Mouse (Mus musculus) limb, embryonic 12.5 days (tissue): ENCODE measurements around the gene Bet1. TPM values are rescaled to one million over a fixed set of nuclear protein-coding genes. Genes with fewer than 3 reads are reported as not detected.

ENCODE experiments used
- ATAC-seq: fragments of 200-750 bp; cut with Nextera tagmentation; 2 replicates; pipeline ENCODE4 v1.8.0; 2017; ENCODE audit warnings: low read depth, moderate TSS enrichment; ENCODE audit not compliant: insufficient number of reproducible peaks, insufficient read depth, low FRiP score, low TSS enrichment
- H3K27ac ChIP-seq: fragments of 300-500 bp; sonication (generic); 2 replicates; pipeline ENCODE4 v1.5.1; 2016; ENCODE audit warnings: mild to moderate bottlenecking, moderate library complexity
- H3K27me3 ChIP-seq: fragments of 300-500 bp; sonication (generic); 2 replicates; pipeline ENCODE4 v1.6.1; 2016; ENCODE audit warnings: mild to moderate bottlenecking, moderate library complexity
- H3K36me3 ChIP-seq: fragments of 300-500 bp; sonication (generic); 2 replicates; pipeline ENCODE4 v1.6.1; 2016; ENCODE audit warnings: mild to moderate bottlenecking, moderate library complexity
- H3K4me1 ChIP-seq: fragments of 300-500 bp; sonication (generic); replicated peaks from 2 replicates; pipeline ENCODE4 v1.6.1; 2016
- H3K4me2 ChIP-seq: fragments of 300-500 bp; sonication (generic); 2 replicates; pipeline ENCODE4 v1.6.1; 2016; ENCODE audit warnings: mild to moderate bottlenecking, moderate library complexity
- H3K4me3 ChIP-seq: fragments of 300-500 bp; sonication (generic); replicated peaks from 2 replicates; pipeline ENCODE4 v1.5.1; 2016; ENCODE audit warnings: mild to moderate bottlenecking
- H3K9ac ChIP-seq: fragments of 300-500 bp; sonication (generic); replicated peaks from 2 replicates; pipeline ENCODE4 v1.6.1; 2016; ENCODE audit warnings: mild to moderate bottlenecking, moderate library complexity
- H3K9me3 ChIP-seq: fragments of 300-500 bp; sonication (generic); 2 replicates; pipeline ENCODE4 v1.6.1; 2016; ENCODE audit warnings: mild to moderate bottlenecking, moderate library complexity
- WGBS: fragments of 180-500 bp; shearing (Covaris S2); methylation state at CpG from one replicate; pipeline ENCODE4 v1.1.7; 2016; 5-methylcytosine and 5-hydroxymethylcytosine counted together
- polyA plus RNA-seq: library from polyadenylated mRNA; unstranded; fragments of >200 nt; fragmentation: Nextera tagmentation; extraction: Ambion mirVana; gene quantifications from 2 replicates; pipeline ENCODE4 v1.2.1, GENCODE M21; 2016

Gene Bet1
- polyA plus RNA-seq = 72.0 and 76.9 TPM in 2 replicates

- Histone ChIP-seq H3K4me3 (peak within 1 kb of the TSS; percentile 71), H3K27me3 (no peaks in the 10 kb centered on the region), H3K4me2 (peak within 1 kb of the TSS; percentile 64), H3K9ac (peak within 1 kb of the TSS; percentile 75), H3K36me3 (no peaks in the 10 kb centered on the region), H3K4me1 (peaks cover 3% of the 10 kb centered on the region; the same call in 1 of the 2 replicates), H3K9me3 (no peaks in the 10 kb centered on the region), H3K27ac (0 out of 2 replicates have a peak within 1 kb of the TSS, but pooled peaks have one; percentile 53)
- WGBS = 2% methylated on average over 24 of the region's 24 CpGs
- ATAC-seq = peak; percentile 100
These were observed at the start of gene Bet1 for GRCm38 (mm10) chr6:4086663-4087454. Gene Bet1 (minus strand): TSS chr6:4086972.

GRCm38 (mm10) chr6:4132239-4132638, 45.5 kb upstream of the Bet1 start:
- no peak for ATAC-seq
- Histone ChIP-seq H3K4me3 (no peak overlapping the region), H3K4me2 (no peak overlapping the region), H3K9me3 (no peaks in the 10 kb centered on the region), H3K36me3 (no peaks in the 10 kb centered on the region), H3K4me1 (no peaks in the 10 kb centered on the region), H3K27ac (no peak overlapping the region), H3K27me3 (no peaks in the 10 kb centered on the region), H3K9ac (no peak overlapping the region)
- 81% methylated on average over 7 of the region's 7 CpGs for WGBS

GRCm38 (mm10) chr6:4131149-4131548, 44.4 kb upstream of the Bet1 start:
- no peaks in the 10 kb centered on the region for H3K9me3 ChIP-seq
- no peak overlapping the region for H3K4me2 ChIP-seq
- no peak overlapping the region for H3K4me3 ChIP-seq
- ATAC-seq = no peak
- no peak overlapping the region for H3K27ac ChIP-seq
- H3K4me1 ChIP-seq = no peaks in the 10 kb centered on the region
- no peaks in the 10 kb centered on the region for H3K27me3 ChIP-seq
- 45% methylated on average over 2 of the region's 2 CpGs for WGBS
- no peak overlapping the region for H3K9ac ChIP-seq
- no peaks in the 10 kb centered on the region for H3K36me3 ChIP-seq

GRCm38 (mm10) chr6:4118611-4119010, 31.8 kb upstream of the Bet1 start:
- Histone ChIP-seq H3K4me2 (no peak overlapping the region), H3K36me3 (no peaks in the 10 kb centered on the region), H3K9me3 (no peaks in the 10 kb centered on the region), H3K9ac (no peak overlapping the region), H3K27ac (no peak overlapping the region), H3K27me3 (no peaks in the 10 kb centered on the region), H3K4me3 (no peak overlapping the region), H3K4me1 (no peaks in the 10 kb centered on the region)
- 73% methylated on average over 1 of the region's 1 CpGs for WGBS
- no peak for ATAC-seq

GRCm38 (mm10) chr6:4090423-4090822, 3.7 kb upstream of the Bet1 start:
- no peak overlapping the region for H3K9ac ChIP-seq
- no peak overlapping the region for H3K27ac ChIP-seq
- ATAC-seq = no peak
- H3K36me3 ChIP-seq = no peaks in the 10 kb centered on the region
- H3K4me3 ChIP-seq = no peak overlapping the region
- H3K9me3 ChIP-seq = no peaks in the 10 kb centered on the region
- peaks cover 3% of the 10 kb centered on the region; the same call in 1 of the 2 replicates for H3K4me1 ChIP-seq
- WGBS = 88% methylated on average over 2 of the region's 2 CpGs
- H3K27me3 ChIP-seq = no peaks in the 10 kb centered on the region
- H3K4me2 ChIP-seq = no peak overlapping the region

GRCm38 (mm10) chr6:4072281-4072680, 14.5 kb downstream of the Bet1 start:
- H3K4me3 ChIP-seq = no peak overlapping the region
- no peak overlapping the region for H3K9ac ChIP-seq
- H3K9me3 ChIP-seq = no peaks in the 10 kb centered on the region
- no peak for ATAC-seq
- no peak overlapping the region for H3K4me2 ChIP-seq
- no peaks in the 10 kb centered on the region; the same call in 1 of the 2 replicates for H3K36me3 ChIP-seq
- WGBS = 86% methylated on average over 6 of the region's 6 CpGs
- no peak overlapping the region for H3K27ac ChIP-seq
- no peaks in the 10 kb centered on the region for H3K27me3 ChIP-seq
- H3K4me1 ChIP-seq = no peaks in the 10 kb centered on the region

GRCm38 (mm10) chr6:4069714-4070113, 17.1 kb downstream of the Bet1 start:
- H3K27me3 ChIP-seq = no peaks in the 10 kb centered on the region
- no peak overlapping the region for H3K9ac ChIP-seq
- H3K27ac ChIP-seq = no peak overlapping the region
- H3K36me3 ChIP-seq = no peaks in the 10 kb centered on the region
- no peaks in the 10 kb centered on the region for H3K4me1 ChIP-seq
- H3K4me2 ChIP-seq = no peak overlapping the region
- no peaks in the 10 kb centered on the region for H3K9me3 ChIP-seq
- no peak overlapping the region for H3K4me3 ChIP-seq
- no peak for ATAC-seq

GRCm38 (mm10) chr6:4054387-4054786, 32.4 kb downstream of the Bet1 start:
- ATAC-seq = no peak
- Histone ChIP-seq H3K27me3 (no peaks in the 10 kb centered on the region), H3K4me1 (no peaks in the 10 kb centered on the region), H3K9me3 (no peaks in the 10 kb centered on the region), H3K4me2 (no peak overlapping the region), H3K27ac (no peak overlapping the region), H3K4me3 (no peak overlapping the region), H3K36me3 (no peaks in the 10 kb centered on the region), H3K9ac (no peak overlapping the region)
- WGBS = 90% methylated on average over 4 of the region's 4 CpGs

- 76% methylated on average over 1 of the region's 1 CpGs for WGBS
- no peak for ATAC-seq
- no peak overlapping the region for H3K4me3 ChIP-seq
These were observed 33.9 kb downstream of the Bet1 start for GRCm38 (mm10) chr6:4052843-4053242.

GRCm38 (mm10) chr6:4047200-4047599, 39.6 kb downstream of the Bet1 start:
- Histone ChIP-seq H3K36me3 (no peaks in the 10 kb centered on the region), H3K9me3 (no peaks in the 10 kb centered on the region), H3K27me3 (no peaks in the 10 kb centered on the region), H3K4me1 (no peaks in the 10 kb centered on the region), H3K4me3 (no peak overlapping the region), H3K4me2 (no peak overlapping the region), H3K9ac (no peak overlapping the region), H3K27ac (no peak overlapping the region)
- 89% methylated on average over 1 of the region's 1 CpGs for WGBS
- no peak for ATAC-seq

More at GRCm38 (mm10) chr6:4052843-4053242, 33.9 kb downstream of the Bet1 start:
- Histone ChIP-seq H3K9me3 (no peaks in the 10 kb centered on the region), H3K4me1 (no peaks in the 10 kb centered on the region), H3K4me2 (no peak overlapping the region), H3K27ac (no peak overlapping the region), H3K27me3 (no peaks in the 10 kb centered on the region), H3K9ac (no peak overlapping the region), H3K36me3 (no peaks in the 10 kb centered on the region)

GRCm38 (mm10) chr6:4041821-4042220, 45.0 kb downstream of the Bet1 start:
- Histone ChIP-seq H3K4me2 (no peak overlapping the region), H3K9me3 (no peaks in the 10 kb centered on the region), H3K27me3 (no peaks in the 10 kb centered on the region), H3K4me3 (no peak overlapping the region), H3K9ac (no peak overlapping the region), H3K36me3 (no peaks in the 10 kb centered on the region), H3K4me1 (no peaks in the 10 kb centered on the region), H3K27ac (no peak overlapping the region)
- 89% methylated on average over 1 of the region's 1 CpGs for WGBS
- no peak for ATAC-seq

GRCm38 (mm10) chr6:4030956-4031355, 55.8 kb downstream of the Bet1 start:
- no peaks in the 10 kb centered on the region for H3K27me3 ChIP-seq
- H3K9ac ChIP-seq = no peak overlapping the region
- H3K4me1 ChIP-seq = no peaks in the 10 kb centered on the region
- no peak overlapping the region for H3K4me3 ChIP-seq
- no peaks in the 10 kb centered on the region for H3K36me3 ChIP-seq
- H3K9me3 ChIP-seq = no peaks in the 10 kb centered on the region
- no peak for ATAC-seq
- H3K27ac ChIP-seq = no peak overlapping the region
- 71% methylated on average over 3 of the region's 3 CpGs for WGBS
- no peak overlapping the region for H3K4me2 ChIP-seq
